Mouse (Mus musculus): ENCODE data around the gene Arhgap28. TPM values are rescaled to one million over a fixed set of nuclear protein-coding genes. Genes with fewer than 3 reads are reported as not detected.

Arhgap28 gene
- polyA plus RNA-seq, 1 experiment from 2014 or later, result 26.7 TPM

GRCm38 (mm10) chr17:67976465-67976864 lies 27.5 kb downstream of the Arhgap28 start:
- no peaks in the 10 kb centered on the region for H3K36me3 ChIP-seq (ENCODE audit: control insufficient read depth, insufficient read depth, low read length)
- no peak; the same call in 1 of the 2 replicates for ATAC-seq (ENCODE audit: insufficient read depth, low FRiP score)
- H3K4me3 ChIP-seq (replicated peaks; ENCODE audit: low read length), result no peak overlapping the region
- 43% methylated on average over 2 of the region's 2 CpGs for WGBS
- H3K4me1 ChIP-seq (ENCODE audit: control insufficient read depth, insufficient read depth, low read length), result peaks cover 36% of the 10 kb centered on the region
- H3K4me2 ChIP-seq (ENCODE audit: low read depth, low read length), result no peak overlapping the region
- H3K9me3 ChIP-seq (replicated peaks; ENCODE audit: control insufficient read depth, low read length), result no peaks in the 10 kb centered on the region
- H3K9ac ChIP-seq (ENCODE audit: low read length), result no peak overlapping the region
- H3K27ac ChIP-seq (ENCODE audit: low read length), result 0 out of 2 replicates have a peak overlapping the region, but pooled peaks have one; percentile 0
- H3K27me3 ChIP-seq (ENCODE audit: control insufficient read depth, insufficient read depth, low read length), result no peaks in the 10 kb centered on the region

DNA sequence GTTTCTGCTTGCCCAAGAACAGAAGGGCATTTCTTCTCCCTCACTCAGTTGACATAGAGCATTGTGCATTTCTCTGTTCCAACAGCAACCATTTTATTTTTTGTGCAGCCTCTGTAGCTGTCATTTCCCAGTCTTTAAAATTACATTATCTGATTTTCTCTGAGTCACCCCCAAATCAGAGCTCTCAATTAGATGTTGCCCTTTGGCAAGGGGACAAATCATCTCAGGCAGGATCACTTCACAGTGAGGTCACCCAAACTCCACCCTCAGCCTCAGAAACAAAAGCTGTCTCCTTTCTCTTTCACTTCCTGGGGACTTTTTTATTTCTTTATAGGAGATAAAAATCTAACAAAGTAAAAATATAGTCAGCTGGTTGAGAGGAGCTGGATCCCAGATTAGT lies 27.9 kb downstream of the Arhgap28 start:
- H3K4me3 ChIP-seq (replicated peaks; ENCODE audit: low read length), result no peak overlapping the region
- peaks cover 36% of the 10 kb centered on the region for H3K4me1 ChIP-seq (ENCODE audit: control insufficient read depth, insufficient read depth, low read length)
- H3K4me2 ChIP-seq (ENCODE audit: low read depth, low read length), result no peak overlapping the region
- H3K27me3 ChIP-seq (ENCODE audit: control insufficient read depth, insufficient read depth, low read length), result no peaks in the 10 kb centered on the region
- no peaks in the 10 kb centered on the region for H3K9me3 ChIP-seq (replicated peaks; ENCODE audit: control insufficient read depth, low read length)
- H3K9ac ChIP-seq (ENCODE audit: low read length), result no peak overlapping the region
- H3K36me3 ChIP-seq (ENCODE audit: control insufficient read depth, insufficient read depth, low read length), result no peaks in the 10 kb centered on the region
- no peak for ATAC-seq (ENCODE audit: insufficient read depth, low FRiP score)
- H3K27ac ChIP-seq (ENCODE audit: low read length), result 0 out of 2 replicates have a peak overlapping the region, but pooled peaks have one; percentile 11

DNA sequence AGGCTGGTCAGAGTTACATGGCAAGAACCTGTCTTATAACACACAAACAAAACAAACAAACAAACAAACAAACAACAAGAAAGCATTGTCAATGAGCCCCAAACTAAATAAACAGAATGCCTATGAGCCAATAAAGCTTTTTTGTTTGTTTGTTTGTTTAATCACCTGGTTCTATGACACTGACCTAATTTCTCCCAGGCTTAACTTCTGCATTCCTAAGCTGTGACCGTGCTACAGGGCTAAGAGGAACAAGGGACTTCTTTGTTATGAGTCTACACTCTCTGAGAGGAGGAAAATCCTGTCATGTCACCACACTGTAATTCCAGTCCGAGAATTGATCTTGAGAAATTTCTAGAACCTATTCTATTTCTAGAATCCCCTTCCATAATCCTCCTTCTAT lies 29.2 kb downstream of the Arhgap28 start:
- Histone ChIP-seq H3K4me3 (replicated peaks; ENCODE audit: low read length) (no peak overlapping the region), H3K27me3 (ENCODE audit: control insufficient read depth, insufficient read depth, low read length) (no peaks in the 10 kb centered on the region)
- ATAC-seq (ENCODE audit: insufficient read depth, low FRiP score), result no peak

DNA sequence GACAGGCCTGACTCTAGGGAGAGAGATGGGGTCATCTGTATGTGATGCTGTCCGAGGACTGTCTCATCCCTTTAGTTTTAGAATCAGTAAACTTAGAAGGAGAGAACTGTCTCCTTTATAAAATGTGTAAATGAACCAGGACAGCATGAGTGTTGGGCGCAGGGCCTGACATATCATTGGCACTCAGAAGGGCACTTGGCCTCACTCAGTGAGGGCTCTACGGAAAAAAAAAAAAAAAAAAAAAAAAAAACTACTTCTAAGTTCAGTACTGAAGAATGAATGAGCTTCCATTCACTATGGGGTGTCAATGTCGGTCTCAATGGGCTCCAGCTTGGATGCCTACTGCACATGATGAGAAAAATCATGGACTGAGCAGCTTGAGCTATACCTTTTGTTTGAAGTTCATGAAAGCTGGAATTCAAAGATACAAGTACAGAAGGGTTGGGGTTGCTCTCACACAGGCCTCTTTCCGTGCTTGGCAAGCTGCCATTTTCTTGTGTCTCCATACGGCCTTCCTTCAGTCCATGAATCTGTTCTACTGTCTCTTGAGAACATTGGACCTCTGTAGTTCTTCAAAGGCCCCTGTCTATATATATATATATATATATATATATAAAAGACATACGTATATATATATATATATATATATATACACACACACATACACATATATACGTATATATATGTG lies 36.9 kb downstream of the Arhgap28 start:
- H3K36me3 ChIP-seq (ENCODE audit: control insufficient read depth, insufficient read depth, low read length), result no peaks in the 10 kb centered on the region
- no peak overlapping the region for H3K4me2 ChIP-seq (ENCODE audit: low read depth, low read length)
- WGBS, result 63% methylated on average over 8 of the region's 8 CpGs
- no peak overlapping the region for H3K27ac ChIP-seq (ENCODE audit: low read length)
- no peak overlapping the region for H3K4me3 ChIP-seq (replicated peaks; ENCODE audit: low read length)
- ATAC-seq (ENCODE audit: insufficient read depth, low FRiP score), result no peak
- H3K4me1 ChIP-seq (ENCODE audit: control insufficient read depth, insufficient read depth, low read length), result no peaks in the 10 kb centered on the region
- H3K9ac ChIP-seq (ENCODE audit: low read length), result no peak overlapping the region
- H3K27me3 ChIP-seq (ENCODE audit: control insufficient read depth, insufficient read depth, low read length), result no peaks in the 10 kb centered on the region
- no peaks in the 10 kb centered on the region for H3K9me3 ChIP-seq (replicated peaks; ENCODE audit: control insufficient read depth, low read length)

More for the DNA sequence above, 29.2 kb downstream of the Arhgap28 start:
- H3K4me2 ChIP-seq (ENCODE audit: low read depth, low read length), result no peak overlapping the region
- no peaks in the 10 kb centered on the region for H3K36me3 ChIP-seq (ENCODE audit: control insufficient read depth, insufficient read depth, low read length)
- no peak overlapping the region for H3K27ac ChIP-seq (ENCODE audit: low read length)
- 40% methylated on average over 2 of the region's 2 CpGs for WGBS
- no peaks in the 10 kb centered on the region for H3K9me3 ChIP-seq (replicated peaks; ENCODE audit: control insufficient read depth, low read length)
- H3K4me1 ChIP-seq (ENCODE audit: control insufficient read depth, insufficient read depth, low read length), result peaks cover 33% of the 10 kb centered on the region
- H3K9ac ChIP-seq (ENCODE audit: low read length), result no peak overlapping the region

- Histone ChIP-seq H3K9ac (ENCODE audit: low read length) (no peak overlapping the region), H3K4me3 (replicated peaks; ENCODE audit: low read length) (no peak overlapping the region), H3K9me3 (replicated peaks; ENCODE audit: control insufficient read depth, low read length) (no peaks in the 10 kb centered on the region), H3K27ac (ENCODE audit: low read length) (no peak overlapping the region), H3K4me1 (ENCODE audit: control insufficient read depth, insufficient read depth, low read length) (no peaks in the 10 kb centered on the region), H3K36me3 (ENCODE audit: control insufficient read depth, insufficient read depth, low read length) (no peaks in the 10 kb centered on the region), H3K4me2 (ENCODE audit: low read depth, low read length) (no peak overlapping the region), H3K27me3 (ENCODE audit: control insufficient read depth, insufficient read depth, low read length) (no peaks in the 10 kb centered on the region)
- ATAC-seq (ENCODE audit: insufficient read depth, low FRiP score), result no peak
- WGBS, result 86% methylated on average over 6 of the region's 6 CpGs
Measured at GRCm38 (mm10) chr17:67962858-67963257, 41.1 kb downstream of the Arhgap28 start.

DNA sequence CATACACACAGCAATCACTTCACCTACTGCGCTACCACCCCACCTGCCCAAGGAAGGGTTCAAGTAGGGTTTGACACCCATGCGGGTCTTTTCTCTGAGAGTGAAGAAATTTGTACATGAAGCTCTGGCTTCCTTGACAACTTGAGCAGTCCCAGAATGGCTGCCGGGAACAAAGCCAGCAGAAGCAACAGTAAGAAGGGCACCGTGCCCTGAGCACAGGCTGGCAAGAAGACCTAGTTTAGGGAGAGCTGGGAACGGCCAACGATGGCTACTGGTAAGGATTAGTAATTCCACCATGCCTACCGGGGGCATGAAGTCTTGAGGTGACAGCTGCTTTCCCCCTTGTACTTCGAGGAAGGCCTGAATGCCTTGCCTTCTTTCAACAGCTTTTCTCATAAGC lies 41.9 kb downstream of the Arhgap28 start:
- WGBS, result 86% methylated on average over 8 of the region's 8 CpGs

GRCm38 (mm10) chr17:67958909-67959308 lies 45.0 kb downstream of the Arhgap28 start:
- Histone ChIP-seq H3K4me2 (ENCODE audit: low read depth, low read length) (no peak overlapping the region), H3K9me3 (replicated peaks; ENCODE audit: control insufficient read depth, low read length) (no peaks in the 10 kb centered on the region), H3K36me3 (ENCODE audit: control insufficient read depth, insufficient read depth, low read length) (no peaks in the 10 kb centered on the region), H3K27me3 (ENCODE audit: control insufficient read depth, insufficient read depth, low read length) (no peaks in the 10 kb centered on the region), H3K9ac (ENCODE audit: low read length) (no peak overlapping the region), H3K4me1 (ENCODE audit: control insufficient read depth, insufficient read depth, low read length) (peaks cover 20% of the 10 kb centered on the region), H3K4me3 (replicated peaks; ENCODE audit: low read length) (no peak overlapping the region), H3K27ac (ENCODE audit: low read length) (no peak overlapping the region)
- no peak for ATAC-seq (ENCODE audit: insufficient read depth, low FRiP score)
- WGBS, result 86% methylated on average over 7 of the region's 7 CpGs

More for the DNA sequence above, 41.9 kb downstream of the Arhgap28 start:
- H3K4me3 ChIP-seq (replicated peaks; ENCODE audit: low read length), result no peak overlapping the region
- no peaks in the 10 kb centered on the region for H3K9me3 ChIP-seq (replicated peaks; ENCODE audit: control insufficient read depth, low read length)
- no peak overlapping the region for H3K9ac ChIP-seq (ENCODE audit: low read length)
- no peaks in the 10 kb centered on the region for H3K36me3 ChIP-seq (ENCODE audit: control insufficient read depth, insufficient read depth, low read length)
- no peak overlapping the region for H3K27ac ChIP-seq (ENCODE audit: low read length)
- H3K4me2 ChIP-seq (ENCODE audit: low read depth, low read length), result no peak overlapping the region
- no peak for ATAC-seq (ENCODE audit: insufficient read depth, low FRiP score)
- no peaks in the 10 kb centered on the region for H3K4me1 ChIP-seq (ENCODE audit: control insufficient read depth, insufficient read depth, low read length)
- H3K27me3 ChIP-seq (ENCODE audit: control insufficient read depth, insufficient read depth, low read length), result no peaks in the 10 kb centered on the region

GRCm38 (mm10) chr17:67957603-67958002 lies 46.3 kb downstream of the Arhgap28 start:
- H3K4me2 ChIP-seq (ENCODE audit: low read depth, low read length), result no peak overlapping the region
- H3K4me3 ChIP-seq (replicated peaks; ENCODE audit: low read length), result no peak overlapping the region
- H3K27me3 ChIP-seq (ENCODE audit: control insufficient read depth, insufficient read depth, low read length), result no peaks in the 10 kb centered on the region
- H3K4me1 ChIP-seq (ENCODE audit: control insufficient read depth, insufficient read depth, low read length), result peaks cover 30% of the 10 kb centered on the region
- WGBS, result 50% methylated on average over 1 of the region's 1 CpGs
- H3K27ac ChIP-seq (ENCODE audit: low read length), result peak overlapping the region; percentile 60; the same call in 1 of the 2 replicates
- H3K9ac ChIP-seq (ENCODE audit: low read length), result no peak overlapping the region
- no peak; the same call in 1 of the 2 replicates for ATAC-seq (ENCODE audit: insufficient read depth, low FRiP score)
- H3K9me3 ChIP-seq (replicated peaks; ENCODE audit: control insufficient read depth, low read length), result no peaks in the 10 kb centered on the region
- H3K36me3 ChIP-seq (ENCODE audit: control insufficient read depth, insufficient read depth, low read length), result no peaks in the 10 kb centered on the region

- H3K36me3 ChIP-seq (ENCODE audit: control insufficient read depth, insufficient read depth, low read length), result no peaks in the 10 kb centered on the region
- 27% methylated on average over 10 of the region's 10 CpGs for WGBS
- no peak overlapping the region for H3K9ac ChIP-seq (ENCODE audit: low read length)
- no peaks in the 10 kb centered on the region for H3K9me3 ChIP-seq (replicated peaks; ENCODE audit: control insufficient read depth, low read length)
- H3K27me3 ChIP-seq (ENCODE audit: control insufficient read depth, insufficient read depth, low read length), result no peaks in the 10 kb centered on the region
- peak overlapping the region; percentile 73 for H3K27ac ChIP-seq (ENCODE audit: low read length)
- H3K4me2 ChIP-seq (ENCODE audit: low read depth, low read length), result no peak overlapping the region
- peaks cover 30% of the 10 kb centered on the region for H3K4me1 ChIP-seq (ENCODE audit: control insufficient read depth, insufficient read depth, low read length)
- H3K4me3 ChIP-seq (replicated peaks; ENCODE audit: low read length), result no peak overlapping the region
- peak; percentile 16; the same call in 1 of the 2 replicates for ATAC-seq (ENCODE audit: insufficient read depth, low FRiP score)
Measured at GRCm38 (mm10) chr17:67955876-67956690, 47.8 kb downstream of the Arhgap28 start.

Data from stomach, embryonic 16.5 days (tissue).